In genomic region chr1:184771202-184771890, GRCm38 (mm10) we compare ENCODE assay signal across 8 mouse cellular contexts. TPM values are rescaled to one million over a fixed set of nuclear protein-coding genes. Genes with fewer than 3 reads are reported as not detected.
DNase-seq lines count a peak whose midpoint lies in the region; ATAC-seq and TF ChIP-seq lines count a peak whose summit lies in the region.

No protein-coding gene starts in this region.

- H3K4me2 ChIP-seq in embryonic facial prominence, embryonic 14.5 days (ENCODE audit: low read depth, low read length), result peak overlapping the region; percentile 40
- H3K4me2 ChIP-seq in kidney, embryonic 14.5 days (replicated peaks; ENCODE audit: low read depth, low read length), result peak overlapping the region; percentile 19; the same call in 1 of the 2 replicates

- H3K9me3 ChIP-seq in embryonic facial prominence, embryonic 14.5 days (ENCODE audit: control insufficient read depth, low read length), result no peaks in the 10 kb centered on the region
- no peaks in the 10 kb centered on the region for H3K9me3 ChIP-seq in heart, embryonic 10.5 days
- H3K9me3 ChIP-seq in kidney, embryonic 14.5 days (ENCODE audit: control insufficient read depth, low read length), result no peaks in the 10 kb centered on the region

- no peak overlapping the region for H3K4me3 ChIP-seq in bone marrow, adult 2 months (replicated peaks; ENCODE audit: control insufficient read depth, low read depth, low read length)
- 0 out of 2 replicates have a peak overlapping the region, but pooled peaks have one; percentile 11 for H3K4me3 ChIP-seq in embryonic facial prominence, embryonic 14.5 days (ENCODE audit: low read depth, low read length)
- H3K4me3 ChIP-seq in heart, embryonic 10.5 days, result peak overlapping the region; percentile 47
- H3K4me3 ChIP-seq in kidney, embryonic 14.5 days (ENCODE audit: low read length), result no peak overlapping the region
- H3K4me3 ChIP-seq in liver, adult 2 months (ENCODE audit: insufficient read depth, low read depth, low read length), result no peak overlapping the region

- 0 out of 2 replicates have a peak, but pooled peaks cover 4% of the 10 kb centered on the region for H3K27me3 ChIP-seq in embryonic facial prominence, embryonic 14.5 days (replicated peaks; ENCODE audit: control insufficient read depth, insufficient read depth, low read length)
- peaks cover 12% of the 10 kb centered on the region; the same call in 1 of the 2 replicates for H3K27me3 ChIP-seq in heart, embryonic 10.5 days (ENCODE audit: insufficient read depth, poor library complexity, severe bottlenecking)
- H3K27me3 ChIP-seq in kidney, embryonic 14.5 days (ENCODE audit: control insufficient read depth, insufficient read depth, low read length), result peaks cover 14% of the 10 kb centered on the region
- H3K27me3 ChIP-seq in liver, adult 2 months (ENCODE audit: control insufficient read depth, insufficient read depth, low read length), result no peaks in the 10 kb centered on the region
- no peaks in the 10 kb centered on the region for H3K27me3 ChIP-seq in splenic B cell, adult 2 months (ENCODE audit: control insufficient read depth, insufficient read depth, low read length, poor library complexity, severe bottlenecking)

- TF ChIP-seq POLR2A in bone marrow, adult 2 months (IDR thresholded peaks at IDR 0.05; ENCODE audit: borderline replicate concordance, control insufficient read depth, low read depth, low read length), result no peak
- TF ChIP-seq POLR2A in liver, adult 2 months (IDR thresholded peaks at IDR 0.05; ENCODE audit: extremely low read depth, insufficient read depth, low read length), result no peak

- H3K9ac ChIP-seq in embryonic facial prominence, embryonic 14.5 days (ENCODE audit: low read depth, low read length), result peak overlapping the region; percentile 10; the same call in 1 of the 2 replicates
- H3K9ac ChIP-seq in kidney, embryonic 14.5 days (ENCODE audit: low read depth, low read length), result no peak overlapping the region
- no peak overlapping the region for H3K9ac ChIP-seq in liver, adult 2 months (ENCODE audit: low read depth, low read length)

- H3K4me1 ChIP-seq in bone marrow, adult 2 months (ENCODE audit: control insufficient read depth, insufficient read depth, low read length), result no peaks in the 10 kb centered on the region
- H3K4me1 ChIP-seq in embryonic facial prominence, embryonic 14.5 days (ENCODE audit: control insufficient read depth, insufficient read depth, low read length), result peaks cover 3% of the 10 kb centered on the region; the same call in 1 of the 2 replicates
- H3K4me1 ChIP-seq in heart, embryonic 10.5 days, result peaks cover 18% of the 10 kb centered on the region
- H3K4me1 ChIP-seq in kidney, embryonic 14.5 days (ENCODE audit: control insufficient read depth, insufficient read depth, low read length), result 0 out of 2 replicates have a peak, but pooled peaks cover 3% of the 10 kb centered on the region
- H3K4me1 ChIP-seq in liver, adult 2 months (ENCODE audit: control insufficient read depth, insufficient read depth, low read length), result no peaks in the 10 kb centered on the region

- 0 out of 2 replicates have a peak, but pooled peaks have one; percentile 62 for ATAC-seq in embryonic facial prominence, embryonic 14.5 days (ENCODE audit: low read depth)
- ATAC-seq in kidney, embryonic 14.5 days (ENCODE audit: low FRiP score, low TSS enrichment), result peak; percentile 65

- WGBS in bone marrow, adult 2 months, result 10% methylated on average over 18 of the region's 18 CpGs
- WGBS in embryonic facial prominence, embryonic 14.5 days, result 21% methylated on average over 18 of the region's 18 CpGs
- WGBS in heart, embryonic 10.5 days, result 6% methylated on average over 18 of the region's 18 CpGs
- WGBS in kidney, embryonic 14.5 days, result 19% methylated on average over 18 of the region's 18 CpGs
- 31% methylated on average over 18 of the region's 18 CpGs for WGBS in liver, adult 2 months

- H3K36me3 ChIP-seq in embryonic facial prominence, embryonic 14.5 days (ENCODE audit: control insufficient read depth, insufficient read depth, low read length), result no peaks in the 10 kb centered on the region
- no peaks in the 10 kb centered on the region for H3K36me3 ChIP-seq in heart, embryonic 10.5 days
- no peaks in the 10 kb centered on the region for H3K36me3 ChIP-seq in kidney, embryonic 14.5 days (ENCODE audit: control insufficient read depth, insufficient read depth, low read length)
- no peaks in the 10 kb centered on the region for H3K36me3 ChIP-seq in liver, adult 2 months (ENCODE audit: control insufficient read depth, insufficient read depth, low read length)
- no peaks in the 10 kb centered on the region for H3K36me3 ChIP-seq in splenic B cell, adult 2 months (ENCODE audit: control insufficient read depth, insufficient read depth, low read length, poor library complexity, severe bottlenecking)

- peak; percentile 74 for TF ChIP-seq CTCF in bone marrow, adult 2 months (IDR thresholded peaks at IDR 0.05; ENCODE audit: control insufficient read depth, insufficient read depth, low read length)
- peak; percentile 80 for TF ChIP-seq CTCF in liver, adult 2 months (IDR thresholded peaks at IDR 0.05; ENCODE audit: low read depth, low read length)

- no peaks in the 10 kb centered on the region for H3K79me2 ChIP-seq in liver, adult 2 months (ENCODE audit: control insufficient read depth, insufficient read depth, low read length)

- peak; percentile 81 for DNase-seq in 416B (ENCODE audit: low read depth)
- DNase-seq in embryonic facial prominence, embryonic 14.5 days (ENCODE audit: low spot score), result peak; percentile 80
- peak; percentile 92 for DNase-seq in heart, embryonic 10.5 days (ENCODE audit: low spot score)
- no peak for DNase-seq in liver, adult 2 months (ENCODE audit: extremely low read depth, low read depth, low spot score)
- DNase-seq in naive thymus-derived CD4-positive, alpha-beta T cell, adult 2 months (ENCODE audit: low read depth), result peak; percentile 76
- peak; percentile 80 for DNase-seq in splenic B cell, adult 2 months (ENCODE audit: low read depth, low spot score)

- H3K27ac ChIP-seq in bone marrow, adult 2 months (ENCODE audit: control insufficient read depth, insufficient read depth, low read depth, low read length, poor library complexity), result no peak overlapping the region
- no peak overlapping the region for H3K27ac ChIP-seq in embryonic facial prominence, embryonic 14.5 days (replicated peaks; ENCODE audit: low read depth, low read length)
- peak overlapping the region; percentile 73 for H3K27ac ChIP-seq in heart, embryonic 10.5 days
- H3K27ac ChIP-seq in kidney, embryonic 14.5 days (ENCODE audit: low read depth, low read length), result no peak overlapping the region
- peak overlapping the region; percentile 76 for H3K27ac ChIP-seq in liver, adult 2 months (replicated peaks; ENCODE audit: insufficient read depth, low read depth, low read length)

RNA-seq across cellular contexts. Expression of gene Hlx, which starts 38.9 kb away (rescaled TPM):
- 14.0 and 29.3 TPM in 2 replicates for polyA plus RNA-seq in bone marrow, adult 2 months (2011; ENCODE audit: insufficient read depth, insufficient read length, low replicate concordance, missing spikeins)
- 13.7 and 14.4 TPM in 2 replicates for polyA plus RNA-seq in embryonic facial prominence, embryonic 14.5 days (2014; fragmentation: Nextera tagmentation; extraction: Ambion mirVana)
- 3.1 and 19.4 TPM in 2 replicates for polyA plus RNA-seq in heart, embryonic 10.5 days (2016; fragmentation: Nextera tagmentation; extraction: Ambion mirVana)
- 6.9 and 8.0 TPM in 2 replicates for polyA plus RNA-seq in kidney, embryonic 14.5 days (2014; fragmentation: Nextera tagmentation; extraction: Ambion mirVana)
- 1.1 and 2.3 TPM in 2 replicates for total RNA-seq in liver, adult 2 months (2014; rRNA removed)
- polyA plus RNA-seq in liver, adult 2 months (2012; rRNA removed), result 6.1 and 7.3 TPM in 2 replicates

RNA-seq across cellular contexts. Expression of gene Marc1, which starts 39.8 kb away (rescaled TPM):
- polyA plus RNA-seq in bone marrow, adult 2 months (2011; ENCODE audit: insufficient read depth, insufficient read length, low replicate concordance, missing spikeins), result 2.3 and 5.9 TPM in 2 replicates
- polyA plus RNA-seq in embryonic facial prominence, embryonic 14.5 days (2014; fragmentation: Nextera tagmentation; extraction: Ambion mirVana), result 0.08 and 0.24 TPM in 2 replicates
- 0.21 and 0.70 TPM in 2 replicates for polyA plus RNA-seq in heart, embryonic 10.5 days (2016; fragmentation: Nextera tagmentation; extraction: Ambion mirVana)
- polyA plus RNA-seq in kidney, embryonic 14.5 days (2014; fragmentation: Nextera tagmentation; extraction: Ambion mirVana), result 0.28 and 0.41 TPM in 2 replicates
- total RNA-seq in liver, adult 2 months (2014; rRNA removed), result 345 and 386 TPM in 2 replicates
- 395 and 462 TPM in 2 replicates for polyA plus RNA-seq in liver, adult 2 months (2012; rRNA removed)

Comparison
In these comparisons a context has a peak if more than half of its experiments do, and no peak if none do; other contexts are left out.
1. H3K27ac ChIP-seq: peak in heart, embryonic 10.5 days (single experiment) and liver, adult 2 months (single experiment); none in bone marrow, adult 2 months (single experiment), embryonic facial prominence, embryonic 14.5 days (single experiment) and kidney, embryonic 14.5 days (single experiment).
2. H3K4me3 ChIP-seq: peak in embryonic facial prominence, embryonic 14.5 days (single experiment) and heart, embryonic 10.5 days (single experiment); none in bone marrow, adult 2 months (single experiment), kidney, embryonic 14.5 days (single experiment) and liver, adult 2 months (single experiment).
3. RNA of gene Marc1, which starts 39.8 kb away (polyA plus RNA-seq): 395 to 462 TPM in liver, adult 2 months; 2.3 to 5.9 TPM in bone marrow, adult 2 months, 0.21 to 0.70 TPM in heart, embryonic 10.5 days, 0.28 to 0.41 TPM in kidney, embryonic 14.5 days and 0.08 to 0.24 TPM in embryonic facial prominence, embryonic 14.5 days; every median in the first group is over 10 times any median in the second.